Mouse (Mus musculus): ENCODE measurements at regions not wholly inside any gene's neighbourhood (a gene's known extent, or its start where the extent isn't known, plus 50 kb on each side); places are given as distances from the start of the nearest gene placed in this dataset.

- peak; percentile 82 for ATAC-seq (replicated peaks; ENCODE audit: low FRiP score)
These were observed 251.6 kb downstream of the Kcnj3 start for GRCm38 (mm10) chr2:55687345-55687744.

GRCm38 (mm10) chr2:55692902-55693870 is 257.4 kb downstream of the Kcnj3 start:
- no peak for ATAC-seq (replicated peaks; ENCODE audit: low FRiP score)
- Histone ChIP-seq H3K9ac (ENCODE audit: low read depth, low read length) (no peak overlapping the region), H3K27me3 (replicated peaks; ENCODE audit: control insufficient read depth, insufficient read depth, low read length) (no peaks in the 10 kb centered on the region), H3K9me3 (ENCODE audit: control insufficient read depth, low read length) (no peaks in the 10 kb centered on the region), H3K4me2 (no peak overlapping the region), H3K4me3 (ENCODE audit: low read depth, low read length) (no peak overlapping the region), H3K27ac (ENCODE audit: low read depth, low read length) (no peak overlapping the region), H3K4me1 (replicated peaks; ENCODE audit: control insufficient read depth, insufficient read depth, low read length) (no peaks in the 10 kb centered on the region), H3K36me3 (ENCODE audit: control insufficient read depth, insufficient read depth, low read length) (no peaks in the 10 kb centered on the region)
- DNase-seq (ENCODE audit: low spot score): no peak
- WGBS: 71% methylated on average over 2 of the region's 2 CpGs

More at GRCm38 (mm10) chr2:55687345-55687744, 251.6 kb downstream of the Kcnj3 start:
- no peaks in the 10 kb centered on the region for H3K27me3 ChIP-seq (replicated peaks; ENCODE audit: control insufficient read depth, insufficient read depth, low read length)
- H3K36me3 ChIP-seq (ENCODE audit: control insufficient read depth, insufficient read depth, low read length): no peaks in the 10 kb centered on the region
- no peaks in the 10 kb centered on the region for H3K9me3 ChIP-seq (ENCODE audit: control insufficient read depth, low read length)
- H3K4me3 ChIP-seq (ENCODE audit: low read depth, low read length): no peak overlapping the region
- H3K4me2 ChIP-seq: no peak overlapping the region
- 49% methylated on average over 4 of the region's 4 CpGs for WGBS
- H3K27ac ChIP-seq (ENCODE audit: low read depth, low read length): no peak overlapping the region
- DNase-seq (ENCODE audit: low spot score): no peak
- H3K4me1 ChIP-seq (replicated peaks; ENCODE audit: control insufficient read depth, insufficient read depth, low read length): no peaks in the 10 kb centered on the region
- H3K9ac ChIP-seq (ENCODE audit: low read depth, low read length): no peak overlapping the region

- Histone ChIP-seq H3K4me3 (ENCODE audit: low read depth, low read length) (no peak overlapping the region), H3K4me2 (no peak overlapping the region), H3K27me3 (replicated peaks; ENCODE audit: control insufficient read depth, insufficient read depth, low read length) (no peaks in the 10 kb centered on the region), H3K9ac (ENCODE audit: low read depth, low read length) (no peak overlapping the region), H3K4me1 (replicated peaks; ENCODE audit: control insufficient read depth, insufficient read depth, low read length) (no peaks in the 10 kb centered on the region), H3K9me3 (ENCODE audit: control insufficient read depth, low read length) (no peaks in the 10 kb centered on the region), H3K27ac (ENCODE audit: low read depth, low read length) (no peak overlapping the region), H3K36me3 (ENCODE audit: control insufficient read depth, insufficient read depth, low read length) (no peaks in the 10 kb centered on the region)
- 82% methylated on average over 1 of the region's 1 CpGs for WGBS
- no peak for ATAC-seq (replicated peaks; ENCODE audit: low FRiP score)
- no peak for DNase-seq (ENCODE audit: low spot score)
These were observed 263.9 kb downstream of the Kcnj3 start for GRCm38 (mm10) chr2:55699705-55700104.

Data from liver, embryonic 11.5 days (tissue).